Mouse (Mus musculus): Measurements from ENCODE around the gene Mobp. TPM values are rescaled to one million over a fixed set of nuclear protein-coding genes. Genes with fewer than 3 reads are reported as not detected.
"Not testable (repeated sequence)": the region's sequence is repeated elsewhere in the genome, so short reads cannot be mapped to it uniquely, and the experiment has no call there.

Mobp gene
- 0.18 and 0.24 TPM in 2 replicates for polyA plus RNA-seq (2015; fragmentation: Nextera tagmentation; extraction: Ambion mirVana)

GRCm38 (mm10) chr9:120149222-120149828 lies at the start of gene Mobp:
Gene Mobp, plus strand, starts transcription at chr9:120149707.
- Histone ChIP-seq H3K27ac (no peak within 1 kb of the TSS), H3K4me3 (no peak within 1 kb of the TSS), H3K4me2 (no peak within 1 kb of the TSS), H3K9ac (no peak within 1 kb of the TSS), H3K4me1 (no peaks in the 10 kb centered on the region), H3K36me3 (no peaks in the 10 kb centered on the region), H3K27me3 (no peaks in the 10 kb centered on the region), H3K9me3 (no peaks in the 10 kb centered on the region)
- no peak for ATAC-seq (ENCODE audit: insufficient number of reproducible peaks, low FRiP score, low TSS enrichment, low read depth)
- WGBS, result 83% methylated on average over 11 of the region's 11 CpGs

GRCm38 (mm10) chr9:120101165-120101564 lies 48.3 kb upstream of the Mobp start:
- no peak overlapping the region for H3K27ac ChIP-seq
- no peaks in the 10 kb centered on the region for H3K27me3 ChIP-seq
- H3K9ac ChIP-seq, result no peak overlapping the region
- no peak for ATAC-seq (ENCODE audit: insufficient number of reproducible peaks, low FRiP score, low TSS enrichment, low read depth)
- WGBS, result 98% methylated on average over 2 of the region's 2 CpGs
- no peak overlapping the region for H3K4me3 ChIP-seq
- H3K9me3 ChIP-seq, result no peaks in the 10 kb centered on the region
- no peaks in the 10 kb centered on the region for H3K4me1 ChIP-seq
- no peak overlapping the region for H3K4me2 ChIP-seq
- H3K36me3 ChIP-seq, result no peaks in the 10 kb centered on the region

- not testable (repeated sequence) for H3K9ac ChIP-seq; ATAC-seq (ENCODE audit: insufficient number of reproducible peaks, low FRiP score, low TSS enrichment, low read depth)
- WGBS, result 94% methylated on average over 12 of the region's 12 CpGs
Measured at GRCm38 (mm10) chr9:120108953-120109352, 40.6 kb upstream of the Mobp start.

GRCm38 (mm10) chr9:120110211-120111018 lies 39.1 kb upstream of the Mobp start, which contains the start of gene Slc25a38:
Gene Slc25a38, plus strand, starts transcription at chr9:120110374.
- 0 out of 2 replicates have a peak, but pooled peaks cover 3% of the 10 kb centered on the region for H3K36me3 ChIP-seq
- peak within 1 kb of the TSS; percentile 67 for H3K9ac ChIP-seq
- H3K4me2 ChIP-seq, result peak within 1 kb of the TSS; percentile 73
- peak within 1 kb of the TSS; percentile 96 for H3K27ac ChIP-seq
- under 1% methylated on average over 62 of the region's 62 CpGs for WGBS
- no peaks in the 10 kb centered on the region for H3K27me3 ChIP-seq
- H3K9me3 ChIP-seq, result no peaks in the 10 kb centered on the region
- peak within 1 kb of the TSS; percentile 97 for H3K4me3 ChIP-seq
- peak; percentile 95 for ATAC-seq (ENCODE audit: insufficient number of reproducible peaks, low FRiP score, low TSS enrichment, low read depth)
- H3K4me1 ChIP-seq, result peaks cover 4% of the 10 kb centered on the region; the same call in 1 of the 2 replicates

More at GRCm38 (mm10) chr9:120108953-120109352, 40.6 kb upstream of the Mobp start:
- not testable (repeated sequence) for H3K4me1 ChIP-seq, H3K4me2 ChIP-seq, H3K36me3 ChIP-seq, H3K27me3 ChIP-seq, H3K27ac ChIP-seq, H3K9me3 ChIP-seq, H3K4me3 ChIP-seq

- H3K9me3 ChIP-seq, result no peaks in the 10 kb centered on the region
- peak overlapping the region; percentile 97 for H3K4me3 ChIP-seq
- no peak for ATAC-seq (ENCODE audit: insufficient number of reproducible peaks, low FRiP score, low TSS enrichment, low read depth)
- WGBS, result 77% methylated on average over 15 of the region's 15 CpGs
- no peaks in the 10 kb centered on the region for H3K27me3 ChIP-seq
- peaks cover 4% of the 10 kb centered on the region; the same call in 1 of the 2 replicates for H3K4me1 ChIP-seq
- peak overlapping the region; percentile 96 for H3K27ac ChIP-seq
- peak overlapping the region; percentile 73 for H3K4me2 ChIP-seq
- peaks cover 3% of the 10 kb centered on the region; the same call in 1 of the 2 replicates for H3K36me3 ChIP-seq
- H3K9ac ChIP-seq, result no peak overlapping the region
Measured at GRCm38 (mm10) chr9:120111156-120111945, 38.2 kb upstream of the Mobp start.

GRCm38 (mm10) chr9:120112472-120112871 lies 37.0 kb upstream of the Mobp start:
- peaks cover 4% of the 10 kb centered on the region; the same call in 1 of the 2 replicates for H3K4me1 ChIP-seq
- ATAC-seq (ENCODE audit: insufficient number of reproducible peaks, low FRiP score, low TSS enrichment, low read depth), result no peak
- H3K9me3 ChIP-seq, result no peaks in the 10 kb centered on the region
- H3K27ac ChIP-seq, result no peak overlapping the region
- H3K9ac ChIP-seq, result no peak overlapping the region
- no peak overlapping the region for H3K4me2 ChIP-seq
- 92% methylated on average over 6 of the region's 6 CpGs for WGBS
- H3K27me3 ChIP-seq, result no peaks in the 10 kb centered on the region
- H3K4me3 ChIP-seq, result no peak overlapping the region
- peaks cover 9% of the 10 kb centered on the region for H3K36me3 ChIP-seq

GRCm38 (mm10) chr9:120113456-120113855 lies 36.1 kb upstream of the Mobp start:
- WGBS, result 88% methylated on average over 7 of the region's 7 CpGs
- Histone ChIP-seq H3K36me3 (peaks cover 19% of the 10 kb centered on the region), H3K9me3 (no peaks in the 10 kb centered on the region), H3K9ac (no peak overlapping the region), H3K4me2 (no peak overlapping the region), H3K4me1 (peaks cover 4% of the 10 kb centered on the region; the same call in 1 of the 2 replicates), H3K4me3 (no peak overlapping the region), H3K27me3 (no peaks in the 10 kb centered on the region), H3K27ac (no peak overlapping the region)
- no peak for ATAC-seq (ENCODE audit: insufficient number of reproducible peaks, low FRiP score, low TSS enrichment, low read depth)

- WGBS, result 89% methylated on average over 17 of the region's 17 CpGs
- ATAC-seq (ENCODE audit: insufficient number of reproducible peaks, low FRiP score, low TSS enrichment, low read depth), result no peak
- Histone ChIP-seq H3K9ac (no peak overlapping the region), H3K9me3 (no peaks in the 10 kb centered on the region), H3K4me2 (no peak overlapping the region), H3K27ac (no peak overlapping the region), H3K4me1 (peaks cover 4% of the 10 kb centered on the region; the same call in 1 of the 2 replicates), H3K36me3 (peaks cover 23% of the 10 kb centered on the region), H3K4me3 (no peak overlapping the region), H3K27me3 (no peaks in the 10 kb centered on the region)
Measured at GRCm38 (mm10) chr9:120114051-120114788, 35.3 kb upstream of the Mobp start.

- H3K4me2 ChIP-seq, result no peak overlapping the region
- H3K27ac ChIP-seq, result no peak overlapping the region
- peaks cover 28% of the 10 kb centered on the region for H3K36me3 ChIP-seq
- no peak for ATAC-seq (ENCODE audit: insufficient number of reproducible peaks, low FRiP score, low TSS enrichment, low read depth)
- 95% methylated on average over 2 of the region's 2 CpGs for WGBS
- H3K4me1 ChIP-seq, result peaks cover 4% of the 10 kb centered on the region; the same call in 1 of the 2 replicates
- H3K27me3 ChIP-seq, result no peaks in the 10 kb centered on the region
- no peaks in the 10 kb centered on the region for H3K9me3 ChIP-seq
- no peak overlapping the region for H3K9ac ChIP-seq
- H3K4me3 ChIP-seq, result no peak overlapping the region
Measured at GRCm38 (mm10) chr9:120114789-120115151, 34.7 kb upstream of the Mobp start.

GRCm38 (mm10) chr9:120115580-120115979 lies 33.9 kb upstream of the Mobp start:
- Histone ChIP-seq H3K4me3 (no peak overlapping the region), H3K27ac (0 out of 2 replicates have a peak overlapping the region, but pooled peaks have one; percentile 17), H3K4me1 (peaks cover 4% of the 10 kb centered on the region; the same call in 1 of the 2 replicates), H3K4me2 (no peak overlapping the region), H3K36me3 (peaks cover 36% of the 10 kb centered on the region), H3K9ac (no peak overlapping the region), H3K9me3 (no peaks in the 10 kb centered on the region), H3K27me3 (no peaks in the 10 kb centered on the region)
- WGBS, result 79% methylated on average over 5 of the region's 5 CpGs
- no peak for ATAC-seq (ENCODE audit: insufficient number of reproducible peaks, low FRiP score, low TSS enrichment, low read depth)

GRCm38 (mm10) chr9:120116184-120116624 lies 33.3 kb upstream of the Mobp start:
- H3K4me3 ChIP-seq, result no peak overlapping the region
- H3K4me2 ChIP-seq, result no peak overlapping the region
- WGBS, result 86% methylated on average over 8 of the region's 8 CpGs
- no peak overlapping the region for H3K27ac ChIP-seq
- H3K9me3 ChIP-seq, result no peaks in the 10 kb centered on the region
- no peaks in the 10 kb centered on the region for H3K27me3 ChIP-seq
- ATAC-seq (ENCODE audit: insufficient number of reproducible peaks, low FRiP score, low TSS enrichment, low read depth), result no peak
- H3K9ac ChIP-seq, result no peak overlapping the region
- peaks cover 43% of the 10 kb centered on the region for H3K36me3 ChIP-seq
- H3K4me1 ChIP-seq, result peaks cover 1% of the 10 kb centered on the region; the same call in 1 of the 2 replicates

All from limb, embryonic 15.5 days (tissue).